In genomic region chr7:66427437-66428161, GRCm38 (mm10) we compare ENCODE assay signal across 8 mouse cellular contexts. TPM values are rescaled to one million over a fixed set of nuclear protein-coding genes. Genes with fewer than 3 reads are reported as not detected.
A peak's percentile ranks its signal among the peaks of the same experiment; 100 is the strongest.
DNase-seq lines count a peak whose midpoint lies in the region; ATAC-seq and TF ChIP-seq lines count a peak whose summit lies in the region.

Gene Aldh1a3 (minus strand): TSS chr7:66427517.

- no peak within 1 kb of the TSS for H3K27ac ChIP-seq in embryonic fibroblast, embryonic 13.5 days (ENCODE audit: insufficient read depth, low read length)
- no peak within 1 kb of the TSS for H3K27ac ChIP-seq in limb, embryonic 11.5 days (replicated peaks; ENCODE audit: low read depth, low read length)

- peak; percentile 59 for ATAC-seq in limb, embryonic 11.5 days (ENCODE audit: insufficient number of reproducible peaks, low FRiP score, low TSS enrichment, low read depth)

- TF ChIP-seq POLR2A in embryonic fibroblast, embryonic 13.5 days (IDR thresholded peaks at IDR 0.05; ENCODE audit: low read depth, low read length), result no peak
- TF ChIP-seq POLR2A in myocyte (IDR thresholded peaks at IDR 0.05; ENCODE audit: insufficient read length, low read depth), result no peak

- intact Hi-C loops in heart, postnatal 14 days (cut with DNase I), result no loop called here

- peak within 1 kb of the TSS; percentile 9; the same call in 1 of the 2 replicates for H3K9ac ChIP-seq in limb, embryonic 11.5 days (ENCODE audit: low read length)

- no peaks in the 10 kb centered on the region for H3K79me2 ChIP-seq in myocyte (ENCODE audit: control insufficient read depth, insufficient read depth)

- peak within 1 kb of the TSS; percentile 6 for H3ac ChIP-seq in myocyte (ENCODE audit: control insufficient read depth, insufficient read length)

- H3K9me3 ChIP-seq in limb, embryonic 11.5 days (ENCODE audit: control insufficient read depth, low read length), result no peaks in the 10 kb centered on the region

- H3K27me3 ChIP-seq in limb, embryonic 11.5 days (ENCODE audit: control insufficient read depth, insufficient read depth, low read length), result peaks cover 43% of the 10 kb centered on the region
- H3K27me3 ChIP-seq in myocyte (ENCODE audit: control insufficient read depth, insufficient read depth, insufficient read length), result no peaks in the 10 kb centered on the region

- no peaks in the 10 kb centered on the region for H3K4me1 ChIP-seq in embryonic fibroblast, embryonic 13.5 days (ENCODE audit: control insufficient read depth, insufficient read depth, low read length)
- H3K4me1 ChIP-seq in limb, embryonic 11.5 days (ENCODE audit: control insufficient read depth, insufficient read depth, low read length), result peaks cover 6% of the 10 kb centered on the region

- H3K36me3 ChIP-seq in limb, embryonic 11.5 days (ENCODE audit: control insufficient read depth, insufficient read depth, low read length), result no peaks in the 10 kb centered on the region
- H3K36me3 ChIP-seq in myocyte (ENCODE audit: control insufficient read depth, insufficient read depth), result no peaks in the 10 kb centered on the region

- peak within 1 kb of the TSS; percentile 28 for H3K4me3 ChIP-seq in embryonic fibroblast, embryonic 13.5 days (ENCODE audit: insufficient read depth, low read length)
- peak within 1 kb of the TSS; percentile 37 for H3K4me3 ChIP-seq in limb, embryonic 11.5 days (ENCODE audit: low read depth, low read length)
- no peak within 1 kb of the TSS for H3K4me3 ChIP-seq in myocyte

- DNase-seq in urinary bladder, adult 18-20 months (ENCODE audit: low spot score in 2 of 2), result peak; percentile 37 to 44
- no peak for DNase-seq in urinary bladder, postnatal 10 days (ENCODE audit: low spot score)
- peak; percentile 68 to 69 for DNase-seq in heart, postnatal 14 days
- DNase-seq in limb, embryonic 11.5 days (ENCODE audit: low spot score), result peak; percentile 55
- DNase-seq in B cell, adult 2 months, result no peak
- DNase-seq in layer of hippocampus, postnatal 36 days, result no peak

- no peak for TF ChIP-seq CTCF in embryonic fibroblast, embryonic 13.5 days (IDR thresholded peaks at IDR 0.05; ENCODE audit: borderline replicate concordance, insufficient read depth, low read length)

- peak within 1 kb of the TSS; percentile 80 for H3K4me2 ChIP-seq in limb, embryonic 11.5 days (ENCODE audit: low read depth, severe bottlenecking)
- peak within 1 kb of the TSS; percentile 65 for H3K4me2 ChIP-seq in myocyte (ENCODE audit: low read depth)

- WGBS in limb, embryonic 11.5 days, result under 1% methylated on average over 53 of the region's 56 CpGs

TF ChIP-seq in myocyte, 11 proteins besides CTCF, POLR2A, EP300 and RAD21:
- no peak for TF ChIP-seq TCF12 (IDR thresholded peaks at IDR 0.05; ENCODE audit: insufficient read depth, poor library complexity, severe bottlenecking)

RNA-seq across cellular contexts. Expression of gene Aldh1a3, which starts in this region (rescaled TPM):
- 3.5 and 4.2 TPM in 2 replicates for polyA plus RNA-seq in embryonic fibroblast, embryonic 13.5 days (2011; ENCODE audit: insufficient read length, low read depth, missing spikeins)
- total RNA-seq in heart, postnatal 14 days (2021), result 1 to 10 TPM; 1.5 to 1.6 TPM
- 1.1 and 1.5 TPM in 2 replicates for polyA plus RNA-seq in limb, embryonic 11.5 days (2014; fragmentation: Nextera tagmentation; extraction: Ambion mirVana)
- 2.0 TPM for polyA plus RNA-seq in myocyte (2012; fragmentation: generic; extraction: Trizol)
- total RNA-seq in layer of hippocampus, postnatal 36 days (2021), result 1 to 10 TPM in 1 of 2 experiments, under 1 TPM in 1; 0.88 to 1.6 TPM

Comparison
In these comparisons a context has a peak if more than half of its experiments do, and no peak if none do; other contexts are left out.
1. DNase-seq: peak in urinary bladder, adult 18-20 months (2 of 2), heart, postnatal 14 days (2 of 2) and limb, embryonic 11.5 days (single experiment); none in urinary bladder, postnatal 10 days (single experiment), B cell, adult 2 months (0 of 2) and layer of hippocampus, postnatal 36 days (0 of 2).